Mouse (Mus musculus) lung, postnatal 0 days (tissue): ENCODE results near the gene Cct3.

Experiments
- CTCF ChIP-seq: IDR thresholded peaks from 2 replicates; pipeline ENCODE4 v1.5.1; 2016; ENCODE audit warnings: antibody characterized with exemption, mild to moderate bottlenecking
- EP300 ChIP-seq: IDR thresholded peaks from 2 replicates; pipeline ENCODE4 v1.6.1; 2016; ENCODE audit warnings: antibody characterized with exemption, mild to moderate bottlenecking, control low read depth

- TF ChIP-seq CTCF (no peak), EP300 (no peak)
These were observed 56.0 kb downstream of the Cct3 start for GRCm38 (mm10) chr3:88352907-88353306.
